Mouse (Mus musculus) bone marrow macrophage, adult 2 months (primary cell): ENCODE data around the gene Prdm5.

ENCODE experiments used
- CTCF ChIP-seq: IDR thresholded peaks from 2 replicates; pipeline ENCODE4 v1.5.1; 2012; ENCODE audit warnings: low read depth, mild to moderate bottlenecking, low read length, moderate library complexity
- POLR2A ChIP-seq: IDR thresholded peaks from 2 replicates; pipeline ENCODE4 v1.6.1; 2012; ENCODE audit warnings: mild to moderate bottlenecking, low read depth, low read length, borderline replicate concordance

DNA sequence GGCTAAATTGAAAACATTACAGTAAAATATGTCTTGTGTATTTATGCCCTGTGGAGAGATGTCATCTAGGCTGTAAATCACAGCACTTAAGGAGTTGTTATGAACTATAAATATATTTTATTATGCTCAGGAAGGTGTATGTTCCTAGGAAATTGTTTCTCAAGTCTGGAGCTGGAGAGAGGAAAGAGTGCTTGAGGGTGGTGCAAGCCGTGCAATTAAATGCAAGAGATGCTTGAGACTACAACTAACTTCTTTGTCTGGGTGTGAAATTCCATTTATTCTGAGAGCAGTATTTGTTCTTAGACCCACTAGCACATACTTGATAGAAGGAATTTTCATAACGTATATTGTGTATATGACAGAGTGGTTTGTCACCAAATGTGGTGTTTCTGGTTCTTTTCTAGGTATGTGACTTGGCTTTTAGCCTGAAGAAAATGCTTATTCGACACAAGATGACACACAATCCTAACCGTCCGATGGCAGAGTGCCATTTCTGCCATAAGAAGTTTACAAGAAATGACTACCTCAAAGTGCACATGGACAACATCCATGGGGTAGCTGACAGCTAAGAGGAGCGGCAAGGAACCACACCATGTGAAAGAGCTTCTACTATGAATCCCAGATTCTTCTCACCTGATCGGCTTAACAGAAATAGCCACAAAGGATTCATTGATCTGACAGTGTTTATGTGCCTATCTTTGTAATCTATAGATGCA lies 156.9 kb downstream of the Prdm5 start:
- TF ChIP-seq CTCF: no peak
- TF ChIP-seq POLR2A: no peak
